Mouse (Mus musculus): Measurements from ENCODE around the gene Smo. TPM values are rescaled to one million over a fixed set of nuclear protein-coding genes. Genes with fewer than 3 reads are reported as not detected.

The Smo gene
- polyA plus RNA-seq, 1 experiment from 2014 or later, result 14.4 TPM

- Histone ChIP-seq H3K27me3 (no peaks in the 10 kb centered on the region), H3K4me1 (peaks cover 4% of the 10 kb centered on the region), H3K9me3 (no peaks in the 10 kb centered on the region), H3K4me2 (replicated peaks) (no peak overlapping the region), H3K36me3 (no peaks in the 10 kb centered on the region), H3K4me3 (no peak overlapping the region), H3K27ac (replicated peaks) (no peak overlapping the region), H3K9ac (replicated peaks) (no peak overlapping the region)
- WGBS, result 93% methylated on average over 6 of the region's 6 CpGs
- no peak for ATAC-seq (replicated peaks)
These were observed 48.7 kb downstream of the Smo start for GRCm38 (mm10) chr6:29783960-29784359.

- Histone ChIP-seq H3K4me3 (no peak overlapping the region), H3K9me3 (no peaks in the 10 kb centered on the region), H3K36me3 (no peaks in the 10 kb centered on the region), H3K9ac (replicated peaks) (no peak overlapping the region), H3K4me1 (peaks cover 10% of the 10 kb centered on the region), H3K4me2 (replicated peaks) (no peak overlapping the region), H3K27ac (replicated peaks) (no peak overlapping the region), H3K27me3 (no peaks in the 10 kb centered on the region)
- 90% methylated on average over 3 of the region's 3 CpGs for WGBS
- ATAC-seq (replicated peaks), result no peak
These were observed 49.2 kb downstream of the Smo start for GRCm38 (mm10) chr6:29784413-29785021.

DNA sequence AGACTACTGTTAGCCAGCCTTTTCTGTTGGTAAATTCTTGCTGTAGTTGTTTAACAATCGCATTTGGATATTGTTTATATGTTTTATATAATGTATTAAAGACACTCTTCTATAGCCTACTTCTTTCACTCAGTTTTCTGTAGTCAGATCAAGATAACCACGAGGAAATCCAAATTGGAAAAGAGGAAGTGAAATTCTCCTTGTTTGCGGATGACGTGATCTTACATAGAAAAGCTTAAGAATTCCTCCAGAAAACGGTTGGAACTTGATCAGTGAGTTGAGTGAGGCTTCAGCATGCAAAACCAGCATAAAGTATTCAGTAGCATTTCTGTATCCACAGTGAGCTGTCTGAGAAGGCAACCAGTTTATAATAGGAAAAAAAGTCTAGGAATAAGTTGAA is 50.5 kb downstream of the Smo start:
- 82% methylated on average over 5 of the region's 5 CpGs for WGBS

GRCm38 (mm10) chr6:29788779-29789350 is 53.6 kb downstream of the Smo start:
- no peaks in the 10 kb centered on the region for H3K27me3 ChIP-seq
- no peak overlapping the region for H3K9ac ChIP-seq (replicated peaks)
- H3K4me2 ChIP-seq (replicated peaks), result no peak overlapping the region
- H3K4me3 ChIP-seq, result no peak overlapping the region
- no peaks in the 10 kb centered on the region for H3K9me3 ChIP-seq
- 3% methylated on average over 3 of the region's 3 CpGs for WGBS
- H3K36me3 ChIP-seq, result no peaks in the 10 kb centered on the region
- H3K4me1 ChIP-seq, result peaks cover 10% of the 10 kb centered on the region
- no peak overlapping the region for H3K27ac ChIP-seq (replicated peaks)
- ATAC-seq (replicated peaks), result 0 out of 2 replicates have a peak, but pooled peaks have one; percentile 53

More for the DNA sequence above, 50.5 kb downstream of the Smo start:
- Histone ChIP-seq H3K4me2 (replicated peaks) (no peak overlapping the region), H3K4me3 (no peak overlapping the region), H3K36me3 (no peaks in the 10 kb centered on the region), H3K27ac (replicated peaks) (no peak overlapping the region), H3K9ac (replicated peaks) (no peak overlapping the region), H3K27me3 (no peaks in the 10 kb centered on the region), H3K4me1 (peaks cover 10% of the 10 kb centered on the region), H3K9me3 (no peaks in the 10 kb centered on the region)
- ATAC-seq (replicated peaks), result no peak

- Histone ChIP-seq H3K27ac (replicated peaks) (no peak overlapping the region), H3K9me3 (no peaks in the 10 kb centered on the region), H3K9ac (replicated peaks) (no peak overlapping the region), H3K36me3 (no peaks in the 10 kb centered on the region), H3K4me1 (peaks cover 10% of the 10 kb centered on the region), H3K4me3 (no peak overlapping the region), H3K4me2 (replicated peaks) (no peak overlapping the region), H3K27me3 (no peaks in the 10 kb centered on the region)
- WGBS, result 89% methylated on average over 3 of the region's 3 CpGs
- no peak for ATAC-seq (replicated peaks)
These were observed 54.9 kb downstream of the Smo start for GRCm38 (mm10) chr6:29790014-29790698.

DNA sequence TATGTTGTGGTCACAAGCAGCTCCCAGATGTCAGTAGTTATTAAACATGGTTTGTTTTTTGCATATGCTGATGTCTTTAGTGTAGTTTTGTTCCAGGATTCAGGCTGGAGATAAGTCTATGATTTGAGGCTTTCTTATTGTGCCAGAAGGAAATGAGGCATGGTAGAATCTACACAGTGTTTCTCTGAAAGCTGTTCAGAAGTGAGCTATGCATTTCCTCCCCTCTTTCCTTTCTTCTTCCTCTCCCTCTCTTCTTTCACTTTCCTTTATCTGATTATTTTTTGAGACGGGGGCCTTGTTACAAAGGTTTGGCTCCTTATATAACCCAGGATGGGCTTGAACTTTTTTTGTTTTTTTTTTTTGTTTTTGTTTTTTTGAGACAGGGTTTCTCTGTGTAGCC is 58.2 kb downstream of the Smo start:
- Histone ChIP-seq H3K27ac (replicated peaks) (no peak overlapping the region), H3K27me3 (no peaks in the 10 kb centered on the region), H3K4me1 (peaks cover 10% of the 10 kb centered on the region), H3K4me3 (no peak overlapping the region), H3K9me3 (no peaks in the 10 kb centered on the region), H3K4me2 (replicated peaks) (no peak overlapping the region), H3K9ac (replicated peaks) (no peak overlapping the region), H3K36me3 (no peaks in the 10 kb centered on the region)
- 73% methylated on average over 1 of the region's 1 CpGs for WGBS
- no peak for ATAC-seq (replicated peaks)

DNA sequence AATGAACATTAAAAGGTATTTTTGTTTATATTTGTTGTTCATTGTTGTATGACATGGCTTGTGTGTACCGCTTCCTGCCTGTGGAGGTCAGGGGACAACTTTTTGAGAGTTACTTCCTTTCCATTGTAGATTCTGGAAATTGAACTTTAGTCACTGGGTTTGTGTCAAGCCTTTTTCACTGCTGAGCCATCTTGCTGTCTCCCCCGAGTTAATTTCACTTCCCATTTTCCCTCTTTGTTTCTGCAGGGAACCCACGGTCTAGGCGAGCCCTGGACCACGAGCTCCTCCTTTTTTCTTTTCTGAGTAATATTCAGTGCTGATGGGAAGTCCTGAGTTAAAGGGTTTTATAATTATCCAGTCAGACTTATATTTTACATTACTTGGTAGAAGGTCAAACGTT is 59.3 kb downstream of the Smo start:
- Histone ChIP-seq H3K36me3 (no peaks in the 10 kb centered on the region), H3K9ac (replicated peaks) (no peak overlapping the region), H3K4me2 (replicated peaks) (no peak overlapping the region), H3K9me3 (no peaks in the 10 kb centered on the region), H3K27me3 (no peaks in the 10 kb centered on the region), H3K4me3 (no peak overlapping the region), H3K27ac (replicated peaks) (no peak overlapping the region), H3K4me1 (no peaks in the 10 kb centered on the region)
- no peak for ATAC-seq (replicated peaks)
- WGBS, result 88% methylated on average over 6 of the region's 6 CpGs

- Histone ChIP-seq H3K27me3 (no peaks in the 10 kb centered on the region), H3K4me2 (replicated peaks) (no peak overlapping the region), H3K4me3 (no peak overlapping the region), H3K9me3 (no peaks in the 10 kb centered on the region), H3K9ac (replicated peaks) (no peak overlapping the region), H3K36me3 (no peaks in the 10 kb centered on the region), H3K4me1 (no peaks in the 10 kb centered on the region), H3K27ac (replicated peaks) (no peak overlapping the region)
- ATAC-seq (replicated peaks), result no peak
- 95% methylated on average over 1 of the region's 1 CpGs for WGBS
These were observed 67.7 kb downstream of the Smo start for GRCm38 (mm10) chr6:29802979-29803378.

DNA sequence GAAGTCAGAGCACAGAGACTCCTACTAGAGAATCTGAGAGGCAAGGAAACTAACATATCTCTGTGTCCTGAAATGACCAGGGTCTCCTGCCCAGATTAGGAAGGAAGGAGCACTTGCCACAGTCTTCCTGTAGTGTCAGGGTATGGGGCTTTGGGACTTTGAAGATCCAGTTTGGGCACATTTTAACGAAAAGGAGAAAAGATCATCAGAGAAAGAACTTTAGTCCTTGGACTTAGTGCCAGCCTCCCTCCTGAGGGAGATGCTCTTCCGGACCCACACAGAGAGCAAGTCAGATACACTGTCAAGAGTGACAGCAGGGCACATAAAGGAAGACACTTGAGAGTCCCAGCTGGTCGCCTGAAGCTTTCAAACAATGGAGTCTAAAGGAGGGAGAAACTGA is 68.7 kb downstream of the Smo start:
- 64% methylated on average over 3 of the region's 3 CpGs for WGBS
- no peak overlapping the region for H3K4me3 ChIP-seq
- no peak overlapping the region for H3K27ac ChIP-seq (replicated peaks)
- H3K36me3 ChIP-seq, result no peaks in the 10 kb centered on the region
- no peak overlapping the region for H3K9ac ChIP-seq (replicated peaks)
- H3K4me2 ChIP-seq (replicated peaks), result no peak overlapping the region
- H3K9me3 ChIP-seq, result no peaks in the 10 kb centered on the region
- no peak for ATAC-seq (replicated peaks)
- no peaks in the 10 kb centered on the region for H3K4me1 ChIP-seq
- no peaks in the 10 kb centered on the region for H3K27me3 ChIP-seq

DNA sequence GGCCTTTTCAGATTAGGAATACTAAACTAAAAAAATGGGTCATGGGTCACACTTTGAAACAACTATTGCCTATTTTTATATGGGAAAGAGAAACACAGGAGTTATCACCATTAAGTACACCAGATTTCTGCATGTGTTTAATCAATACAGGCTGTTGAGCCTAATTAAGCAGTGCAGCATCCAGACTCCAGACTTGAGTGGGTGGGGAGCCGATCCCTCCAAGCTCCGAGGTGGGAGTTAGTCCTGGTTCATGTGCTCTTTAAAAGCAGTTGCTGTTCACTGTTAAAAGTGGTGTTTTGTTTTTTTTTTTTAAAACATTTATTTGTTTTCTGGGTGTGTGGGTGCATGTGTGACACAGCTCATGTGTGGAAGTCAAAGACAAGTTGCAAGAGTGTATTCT is 70.1 kb downstream of the Smo start:
- no peak overlapping the region for H3K4me3 ChIP-seq
- H3K9ac ChIP-seq (replicated peaks), result no peak overlapping the region
- H3K4me1 ChIP-seq, result no peaks in the 10 kb centered on the region
- no peak for ATAC-seq (replicated peaks)
- no peaks in the 10 kb centered on the region for H3K36me3 ChIP-seq
- no peaks in the 10 kb centered on the region for H3K9me3 ChIP-seq
- H3K4me2 ChIP-seq (replicated peaks), result no peak overlapping the region
- H3K27ac ChIP-seq (replicated peaks), result no peak overlapping the region
- WGBS, result 38% methylated on average over 2 of the region's 2 CpGs
- H3K27me3 ChIP-seq, result no peaks in the 10 kb centered on the region

Data from forebrain, embryonic 15.5 days (tissue).